Mouse (Mus musculus) MEL (cell line): ENCODE measurements around the gene Myof. TPM values are rescaled to one million over a fixed set of nuclear protein-coding genes. Genes with fewer than 3 reads are reported as not detected.

Experiments used
- DNase-seq: peaks from one replicate; pipeline ENCODE4 v3.0.0; 2011; ENCODE audit warnings: low read depth, low spot score
- H3K27ac ChIP-seq: 2 replicates; pipeline ENCODE4 v1.5.1; 2012; ENCODE audit warnings: low read depth, mild to moderate bottlenecking, control low read depth, low read length, moderate library complexity; ENCODE audit not compliant: control insufficient read depth
- H3K27me3 ChIP-seq, 2 experiments: fragments of 150-350 bp in 1 of 2; sonication (generic) in 1 of 2; 2 replicates each; pipeline ENCODE4 v1.6.1; 2012; ENCODE audit warnings: low read length in 2 of 2, mild to moderate bottlenecking in 2 of 2, improper control_type of control experiment in 1 of 2, moderate library complexity in 1 of 2; ENCODE audit not compliant: insufficient read depth in 2 of 2, control insufficient read depth in 1 of 2
- H3K36me3 ChIP-seq, 2 experiments: 2 replicates each; pipeline ENCODE4 v1.6.1; 2012 to 2014; ENCODE audit warnings: low read length in 2 of 2, improper control_type of control experiment in 1 of 2, inconsistent platforms in 1 of 2, mild to moderate bottlenecking in 1 of 2; ENCODE audit not compliant: insufficient read depth in 2 of 2, control insufficient read depth in 1 of 2
- H3K4me1 ChIP-seq, 2 experiments: fragments of 150-350 bp in 1 of 2; sonication (generic) in 1 of 2; 2 replicates each; pipeline ENCODE4 v1.6.1; 2012; ENCODE audit warnings: low read length in 2 of 2, improper control_type of control experiment in 1 of 2, mild to moderate bottlenecking in 1 of 2; ENCODE audit not compliant: insufficient read depth in 2 of 2, control insufficient read depth in 1 of 2
- H3K4me3 ChIP-seq, 2 experiments: fragments of 150-350 bp in 1 of 2; sonication (generic) in 1 of 2; 2 replicates each; pipeline ENCODE4 v1.5.1; 2012; ENCODE audit warnings: low read depth in 2 of 2, low read length in 2 of 2, mild to moderate bottlenecking in 2 of 2, moderate library complexity in 2 of 2, control low read depth in 1 of 2, improper control_type of control experiment in 1 of 2; ENCODE audit not compliant: control insufficient read depth in 1 of 2, insufficient read depth in 1 of 2
- H3K79me2 ChIP-seq: 2 replicates; pipeline ENCODE4 v1.6.1; 2012; ENCODE audit warnings: mild to moderate bottlenecking, low read length, moderate library complexity; ENCODE audit not compliant: control insufficient read depth, poor library complexity, insufficient read depth
- H3K9ac ChIP-seq: 2 replicates; pipeline ENCODE4 v1.6.1; 2012; ENCODE audit warnings: low read depth, mild to moderate bottlenecking, control low read depth, low read length, moderate library complexity; ENCODE audit not compliant: control insufficient read depth, poor library complexity, severe bottlenecking
- H3K9me3 ChIP-seq: fragments of 150-350 bp; sonication (generic); replicated peaks from 2 replicates; pipeline ENCODE4 v1.6.1; 2012; ENCODE audit warnings: mild to moderate bottlenecking, low read length, improper control_type of control experiment, moderate library complexity; ENCODE audit not compliant: insufficient read depth
- CHD1 ChIP-seq: IDR thresholded peaks from 2 replicates; pipeline ENCODE4 v1.6.1; 2012; ENCODE audit warnings: low read depth, mild to moderate bottlenecking, inconsistent platforms, low read length, improper control_type of control experiment
- CTCF ChIP-seq, 3 experiments: IDR thresholded peaks in 2 of 3; conservative IDR thresholded peaks in 1 of 3; 2 replicates each; pipeline ENCODE4 v1.5.1; 2011 to 2012; ENCODE audit warnings: low read length in 3 of 3, low read depth in 2 of 3, mild to moderate bottlenecking in 2 of 3, improper control_type of control experiment in 1 of 3, inconsistent platforms in 1 of 3, mixed read lengths in 1 of 3, moderate library complexity in 1 of 3; ENCODE audit not compliant: control insufficient read depth in 1 of 3, insufficient read depth in 1 of 3, poor library complexity in 1 of 3, severe bottlenecking in 1 of 3
- ETS1 ChIP-seq: IDR thresholded peaks from 2 replicates; pipeline ENCODE4 v1.6.1; 2012; ENCODE audit warnings: low read depth, mild to moderate bottlenecking, inconsistent platforms, low read length, improper control_type of control experiment, moderate library complexity
- GATA1 ChIP-seq: IDR thresholded peaks from 2 replicates; pipeline ENCODE4 v1.6.1; 2011; ENCODE audit warnings: low read depth, low read length, improper control_type of control experiment
- HCFC1 ChIP-seq: IDR thresholded peaks from 2 replicates; pipeline ENCODE4 v1.6.1; 2012; ENCODE audit warnings: low read depth, mild to moderate bottlenecking, inconsistent platforms, low read length, improper control_type of control experiment, moderate library complexity
- KAT2A ChIP-seq: conservative IDR thresholded peaks from 2 replicates; pipeline ENCODE4 v1.6.1; 2012; ENCODE audit warnings: low read depth, low read length, improper control_type of control experiment, inconsistent platforms
- MAFK ChIP-seq: IDR thresholded peaks from 2 replicates; pipeline ENCODE4 v1.6.1; 2011; ENCODE audit warnings: low read depth, mild to moderate bottlenecking, low read length, improper control_type of control experiment, borderline replicate concordance
- MAZ ChIP-seq: IDR thresholded peaks from 2 replicates; pipeline ENCODE4 v1.6.1; 2012; ENCODE audit warnings: low read depth, mild to moderate bottlenecking, inconsistent platforms, low read length, improper control_type of control experiment
- MEF2A ChIP-seq: IDR thresholded peaks from 2 replicates; pipeline ENCODE4 v1.6.1; 2014; ENCODE audit warnings: low read depth, mild to moderate bottlenecking, inconsistent platforms, low read length, improper control_type of control experiment; ENCODE audit not compliant: poor library complexity, insufficient replicate concordance, severe bottlenecking; ENCODE audit errors: extremely low read depth
- MXI1 ChIP-seq: IDR thresholded peaks from 2 replicates; pipeline ENCODE4 v1.6.1; 2011; ENCODE audit warnings: mild to moderate bottlenecking, low read depth, low read length, improper control_type of control experiment
- MYB ChIP-seq: IDR thresholded peaks from 2 replicates; pipeline ENCODE4 v1.6.1; 2011; ENCODE audit warnings: mild to moderate bottlenecking, low read depth, low read length, improper control_type of control experiment
- NRF1 ChIP-seq: IDR thresholded peaks from 2 replicates; pipeline ENCODE4 v1.6.1; 2014; ENCODE audit warnings: low read depth, mild to moderate bottlenecking, inconsistent platforms, low read length, improper control_type of control experiment, moderate library complexity; ENCODE audit not compliant: poor library complexity, insufficient read depth, severe bottlenecking
- POLR2AphosphoS5 ChIP-seq: IDR thresholded peaks from 2 replicates; pipeline ENCODE4 v1.6.1; 2012; ENCODE audit warnings: low read depth, borderline replicate concordance, mild to moderate bottlenecking, inconsistent platforms, low read length, moderate library complexity, mixed read lengths
- SIN3A ChIP-seq: IDR thresholded peaks from 2 replicates; pipeline ENCODE4 v1.6.1; 2012; ENCODE audit warnings: low read length, improper control_type of control experiment, inconsistent platforms
- SMC3 ChIP-seq: IDR thresholded peaks from 2 replicates; pipeline ENCODE4 v1.6.1; 2011; ENCODE audit warnings: low read depth, low read length, improper control_type of control experiment
- TAL1 ChIP-seq: IDR thresholded peaks from 2 replicates; pipeline ENCODE4 v1.6.1; 2012; ENCODE audit warnings: mild to moderate bottlenecking, inconsistent platforms, low read length, moderate library complexity, mixed read lengths
- TBP ChIP-seq: IDR thresholded peaks from 2 replicates; pipeline ENCODE4 v1.8.0; 2011; ENCODE audit warnings: low read depth, low read length, improper control_type of control experiment
- UBTF ChIP-seq: IDR thresholded peaks from 2 replicates; pipeline ENCODE4 v1.6.1; 2012; ENCODE audit warnings: low read depth, mild to moderate bottlenecking, inconsistent platforms, low read length, improper control_type of control experiment, moderate library complexity, borderline replicate concordance; ENCODE audit not compliant: insufficient read depth
- USF1 ChIP-seq: IDR thresholded peaks from 2 replicates; pipeline ENCODE4 v1.6.1; 2014; ENCODE audit warnings: low read depth, mild to moderate bottlenecking, inconsistent platforms, low read length, improper control_type of control experiment, moderate library complexity
- USF2 ChIP-seq, 2 experiments: IDR thresholded peaks; 2 replicates each; pipeline ENCODE4 v1.6.1; 2011 to 2012; ENCODE audit warnings: improper control_type of control experiment in 2 of 2, low read length in 2 of 2, borderline replicate concordance in 1 of 2, inconsistent platforms in 1 of 2, low read depth in 1 of 2, mild to moderate bottlenecking in 1 of 2; ENCODE audit not compliant: insufficient read depth in 1 of 2
- ZKSCAN1 ChIP-seq: IDR thresholded peaks from 2 replicates; pipeline ENCODE4 v1.6.1; 2012; ENCODE audit warnings: low read depth, mild to moderate bottlenecking, inconsistent platforms, low read length, improper control_type of control experiment, moderate library complexity
- polyA plus RNA-seq, 2 experiments: library from polyadenylated mRNA; stranded (reverse) in 1 of 2; unstranded in 1 of 2; fragments of >175 nt in 1 of 2; fragments of >200 nt in 1 of 2; gene quantifications; 2 replicates each; pipeline versions ENCODE4 v1.2.1 to v1.2.4; 2012; ENCODE audit warnings: low replicate concordance in 2 of 2, low read depth in 1 of 2; ENCODE audit not compliant: insufficient read length in 2 of 2, insufficient read depth in 1 of 2, missing spikeins in 1 of 2
- total RNA-seq: library from RNA; depleted of rRNA; stranded (reverse); fragments of 300-350 nt; gene quantifications from 2 replicates; pipeline ENCODE4 v1.2.3, GENCODE M21; 2012

The Myof gene
- total and polyA plus RNA-seq, 3 experiments: 0.04 TPM; not detected in 2

- Histone ChIP-seq H3K4me1 (no peaks in the 10 kb centered on the region; a peak in 1 of 4 replicates), H3K9ac (no peak overlapping the region), H3K4me3 (no peak overlapping the region), H3K27ac (no peak overlapping the region), H3K79me2 (no peaks in the 10 kb centered on the region), H3K36me3 (no peaks in the 10 kb centered on the region), H3K27me3 (peaks cover 2 to 3% of the 10 kb centered on the region in 2 experiments; a peak in 2 of 4 replicates), H3K9me3 (no peaks in the 10 kb centered on the region)
- no peak for DNase-seq
- TF ChIP-seq MXI1 (no peak), HCFC1 (no peak), NRF1 (no peak), MAFK (no peak), ZKSCAN1 (no peak), MYB (no peak), CHD1 (no peak), MAZ (no peak), CTCF (IDR thresholded peaks at IDR 0.05 in 2 of 3, conservative IDR thresholded peaks at IDR 0.05 in 1 of 3; ENCODE audit: control insufficient read depth in 1 of 3, insufficient read depth in 1 of 3, low read depth in 2 of 3, low read length in 3 of 3, poor library complexity in 1 of 3, severe bottlenecking in 1 of 3) (no peak), USF2 (IDR thresholded peaks at IDR 0.05; ENCODE audit: borderline replicate concordance in 1 of 2, insufficient read depth in 1 of 2, low read depth in 1 of 2, low read length in 2 of 2) (no peak), SIN3A (no peak), POLR2AphosphoS5 (no peak), KAT2A (no peak), GATA1 (no peak), MEF2A (no peak), UBTF (no peak), TBP (no peak), TAL1 (no peak), USF1 (no peak), ETS1 (no peak)
These were observed 89.1 kb downstream of the Myof start for GRCm38 (mm10) chr19:37954236-37954635.

DNA sequence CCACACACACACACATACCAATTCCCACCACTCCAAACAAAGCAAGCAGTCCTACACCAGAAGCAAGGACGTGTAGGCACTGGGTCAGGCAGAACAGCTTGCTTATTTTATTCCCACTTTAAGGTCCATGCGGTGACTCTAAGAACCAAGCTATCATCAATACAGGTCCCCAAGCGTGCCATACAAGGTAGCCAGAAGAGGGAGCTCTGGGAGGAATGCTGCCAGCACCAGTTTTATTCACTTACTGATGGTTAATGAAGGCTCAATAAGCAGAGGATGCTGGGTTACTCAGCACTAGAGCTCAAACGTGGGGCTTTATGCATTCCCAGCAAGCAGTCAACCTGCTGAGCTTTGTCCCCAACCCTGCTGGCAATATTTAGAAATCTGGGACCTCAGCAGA is 96.7 kb downstream of the Myof start:
- no peaks in the 10 kb centered on the region for H3K4me1 ChIP-seq
- no peak for DNase-seq

More for the DNA sequence above, 96.7 kb downstream of the Myof start:
- Histone ChIP-seq H3K4me3 (no peak overlapping the region), H3K27me3 (no peaks in the 10 kb centered on the region; a peak in 1 of 4 replicates), H3K9ac (no peak overlapping the region), H3K79me2 (no peaks in the 10 kb centered on the region), H3K27ac (no peak overlapping the region), H3K36me3 (no peaks in the 10 kb centered on the region), H3K9me3 (no peaks in the 10 kb centered on the region)
- TF ChIP-seq SMC3 (0 out of 2 replicates have a peak, but pooled peaks have one; percentile 26), CTCF (IDR thresholded peaks at IDR 0.05 in 2 of 3, conservative IDR thresholded peaks at IDR 0.05 in 1 of 3; ENCODE audit: control insufficient read depth in 1 of 3, insufficient read depth in 1 of 3, low read depth in 2 of 3, low read length in 3 of 3, poor library complexity in 1 of 3, severe bottlenecking in 1 of 3) (peak in 2 of 3 experiments; percentile 3 to 19; a peak in 1 of 6 replicates), KAT2A (no peak)
